Mouse (Mus musculus) megakaryocyte-erythroid progenitor cell, adult 5-6 weeks (primary cell): ENCODE data around the gene Tmem178b. TPM values are rescaled to one million over a fixed set of nuclear protein-coding genes. Genes with fewer than 3 reads are reported as not detected.
A peak's percentile ranks its signal among the peaks of the same experiment; 100 is the strongest.

ENCODE experiments used
- ATAC-seq: replicated peaks from 2 replicates; pipeline ENCODE4 v1.8.0; 2016; ENCODE audit warnings: mild to moderate bottlenecking, inconsistent platforms; ENCODE audit not compliant: severe bottlenecking, poor library complexity, low FRiP score, low TSS enrichment
- total RNA-seq, 2 experiments: library from RNA; stranded (forward) in 1 of 2; stranded (reverse) in 1 of 2; fragments of 200-1000, 215-1000 nt in 1 of 2; fragments of >200 nt in 1 of 2; fragmentation: Nextera tagmentation in 1 of 2; gene quantifications; 2 replicates each; pipeline ENCODE4 v1.2.3; 2014 to 2017

Gene Tmem178b
- total RNA-seq (2014; fragmentation: Nextera tagmentation) (not detected in 2 replicates), total RNA-seq (2017) (not detected in 2 replicates)

- no peak for ATAC-seq
Measured at GRCm38 (mm10) chr6:39872901-39873591, at the start of gene Tmem178b. Tmem178b (plus strand) TSS chr6:39873271.

- ATAC-seq: no peak
Measured at GRCm38 (mm10) chr6:39828736-39829135, 44.3 kb upstream of the Tmem178b start.

GRCm38 (mm10) chr6:39843698-39844342 is 29.3 kb upstream of the Tmem178b start:
- no peak for ATAC-seq

GRCm38 (mm10) chr6:39847538-39847937 is 25.5 kb upstream of the Tmem178b start:
- no peak for ATAC-seq

GRCm38 (mm10) chr6:39848766-39849165 is 24.3 kb upstream of the Tmem178b start:
- ATAC-seq: no peak

GRCm38 (mm10) chr6:39849667-39850066 is 23.4 kb upstream of the Tmem178b start:
- no peak for ATAC-seq

GRCm38 (mm10) chr6:39870271-39871135 is 2.6 kb upstream of the Tmem178b start:
- no peak for ATAC-seq

- ATAC-seq: peak; percentile 44; the same call in 1 of the 2 replicates
Measured at GRCm38 (mm10) chr6:39871381-39872305, 1.4 kb upstream of the Tmem178b start.

- no peak for ATAC-seq
Measured at GRCm38 (mm10) chr6:39872306-39872900, 668 bp upstream of the Tmem178b start.

- ATAC-seq: no peak
Measured at GRCm38 (mm10) chr6:39875186-39875585, 2.1 kb downstream of the Tmem178b start.

- ATAC-seq: no peak
Measured at GRCm38 (mm10) chr6:39876444-39876843, 3.4 kb downstream of the Tmem178b start.

- no peak for ATAC-seq
Measured at GRCm38 (mm10) chr6:39890811-39891210, 17.7 kb downstream of the Tmem178b start.

GRCm38 (mm10) chr6:39896500-39896899 is 23.4 kb downstream of the Tmem178b start:
- no peak for ATAC-seq

GRCm38 (mm10) chr6:39899231-39899630 is 26.2 kb downstream of the Tmem178b start:
- ATAC-seq: no peak

GRCm38 (mm10) chr6:39903220-39903773 is 30.2 kb downstream of the Tmem178b start:
- ATAC-seq: no peak

- no peak for ATAC-seq
Measured at GRCm38 (mm10) chr6:39903845-39904244, 30.8 kb downstream of the Tmem178b start.

- no peak for ATAC-seq
Measured at GRCm38 (mm10) chr6:39914956-39915355, 41.9 kb downstream of the Tmem178b start.

- ATAC-seq: no peak
Measured at GRCm38 (mm10) chr6:39915636-39916281, 42.7 kb downstream of the Tmem178b start.
